Mouse (Mus musculus): ENCODE data around the gene Erbb2. TPM values are rescaled to one million over a fixed set of nuclear protein-coding genes. Genes with fewer than 3 reads are reported as not detected.
"Not testable (repeated sequence)": the region's sequence is repeated elsewhere in the genome, so short reads cannot be mapped to it uniquely, and the experiment has no call there.

Erbb2 gene
- polyA plus RNA-seq, 1 experiment = 1.6 TPM

DNA sequence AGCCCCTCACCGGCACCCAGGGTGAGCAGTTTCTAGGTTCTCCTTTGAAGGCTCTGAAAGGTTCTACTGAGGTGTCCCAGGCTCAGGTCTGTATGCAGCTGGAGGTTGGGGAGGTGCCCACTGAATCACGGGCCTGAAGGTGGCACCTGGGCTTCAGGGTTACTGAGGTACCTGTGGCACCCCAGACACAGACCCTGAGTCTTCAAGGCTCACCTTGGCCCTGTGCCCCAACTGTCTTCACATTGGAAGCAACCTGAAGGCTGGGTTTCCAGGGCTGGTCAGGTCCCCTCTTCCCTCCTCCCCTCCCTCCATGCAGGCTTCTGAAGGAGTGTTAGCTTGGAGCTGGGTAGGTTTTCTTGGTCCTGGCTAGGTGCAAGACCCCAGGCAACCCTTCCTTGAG is 30.6 kb upstream of the Erbb2 start:
- peaks cover 41% of the 10 kb centered on the region for H3K4me1 ChIP-seq (ENCODE audit: control insufficient read depth, insufficient read depth, low read length)
- WGBS = 88% methylated on average over 2 of the region's 2 CpGs
- TF ChIP-seq CTCF (IDR thresholded peaks at IDR 0.05; ENCODE audit: borderline replicate concordance, insufficient read depth, low read depth, low read length) (no peak), POLR2A (IDR thresholded peaks at IDR 0.05; ENCODE audit: borderline replicate concordance, insufficient read depth, low read length) (no peak)

DNA sequence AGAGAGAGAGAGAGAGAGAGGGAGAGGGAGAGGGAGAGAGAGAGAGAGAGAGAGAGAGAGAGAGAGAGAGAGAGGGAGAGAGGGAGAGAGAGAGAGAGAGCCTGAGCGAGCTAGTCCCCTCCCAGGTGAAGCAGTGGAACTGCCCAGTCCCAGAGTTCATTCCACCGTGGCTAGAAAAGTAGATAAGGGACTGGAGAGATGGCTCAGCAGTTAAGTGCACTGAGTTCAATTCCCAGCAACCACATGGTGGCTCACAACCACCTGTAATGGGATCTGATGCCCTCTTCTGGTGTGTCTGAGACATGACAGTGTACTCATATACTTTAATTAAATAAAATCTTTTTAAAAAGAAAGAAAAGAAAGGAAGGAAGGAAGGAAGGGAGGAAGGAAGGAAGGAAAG is 29.9 kb upstream of the Erbb2 start:
- H3K27ac ChIP-seq (ENCODE audit: insufficient read depth, low read length); H3K4me3 ChIP-seq (replicated peaks; ENCODE audit: insufficient read depth, low read depth, low read length); H3K27me3 ChIP-seq (ENCODE audit: control insufficient read depth, insufficient read depth, low read length); DNase-seq: not testable (repeated sequence)
- peaks cover 41% of the 10 kb centered on the region for H3K4me1 ChIP-seq (ENCODE audit: control insufficient read depth, insufficient read depth, low read length)
- WGBS = 78% methylated on average over 2 of the region's 2 CpGs
- TF ChIP-seq CTCF (IDR thresholded peaks at IDR 0.05; ENCODE audit: borderline replicate concordance, insufficient read depth, low read depth, low read length) = 0 out of 2 replicates have a peak, but pooled peaks have one; percentile 4

More for the DNA sequence above, 30.6 kb upstream of the Erbb2 start:
- peak in 1 of 2 experiments; percentile 4 for DNase-seq
- Histone ChIP-seq H3K27ac (ENCODE audit: insufficient read depth, low read length) (no peak overlapping the region), H3K27me3 (ENCODE audit: control insufficient read depth, insufficient read depth, low read length) (no peaks in the 10 kb centered on the region), H3K4me3 (replicated peaks; ENCODE audit: insufficient read depth, low read depth, low read length) (no peak overlapping the region)

DNA sequence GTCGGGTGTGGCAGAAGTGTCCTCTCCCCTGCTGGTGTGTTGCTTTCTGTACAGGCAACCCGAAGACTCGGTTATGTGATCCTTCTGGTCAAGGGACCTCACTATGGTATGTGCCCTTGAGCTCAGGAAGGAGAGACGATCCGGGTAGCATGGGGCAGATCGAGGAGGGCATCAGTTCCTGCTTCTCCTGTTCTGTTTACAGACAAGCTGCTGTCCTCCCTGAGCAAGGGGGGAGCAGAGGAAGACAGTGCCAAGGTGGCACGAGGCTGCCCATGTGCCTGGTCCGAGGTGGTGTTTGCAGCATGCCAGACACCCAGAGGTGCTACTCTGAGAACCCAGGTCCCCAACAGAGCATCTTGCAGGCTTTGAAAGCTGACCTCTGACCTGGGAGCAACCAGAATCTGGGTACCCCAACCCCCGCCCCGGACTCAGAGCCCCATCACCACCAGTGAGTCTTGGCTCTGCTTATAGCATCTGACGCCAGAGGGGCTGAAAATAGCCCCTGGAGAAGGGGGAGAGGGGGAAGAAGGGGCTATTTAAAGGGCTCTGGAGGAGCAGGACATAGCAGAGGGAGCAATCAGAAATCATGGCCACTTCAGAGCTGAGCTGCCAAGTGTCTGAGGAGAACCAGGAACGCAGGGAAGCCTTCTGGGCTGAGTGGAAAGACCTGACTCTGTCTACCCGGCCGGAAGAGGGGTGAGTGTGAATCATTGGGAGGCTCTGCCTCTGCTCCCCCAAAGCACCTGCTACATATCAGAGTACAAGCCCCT is 28.8 kb upstream of the Erbb2 start, which contains the start of gene Tcap:
TSS of gene Tcap (plus strand) at position 551 of the 770 bp plus-strand sequence.
- Histone ChIP-seq H3K27ac (ENCODE audit: insufficient read depth, low read length) (no peak within 1 kb of the TSS), H3K27me3 (ENCODE audit: control insufficient read depth, insufficient read depth, low read length) (no peaks in the 10 kb centered on the region), H3K4me1 (ENCODE audit: control insufficient read depth, insufficient read depth, low read length) (peaks cover 46% of the 10 kb centered on the region), H3K4me3 (replicated peaks; ENCODE audit: insufficient read depth, low read depth, low read length) (no peak within 1 kb of the TSS)
- TF ChIP-seq CTCF (IDR thresholded peaks at IDR 0.05; ENCODE audit: borderline replicate concordance, insufficient read depth, low read depth, low read length) (no peak), POLR2A (IDR thresholded peaks at IDR 0.05; ENCODE audit: borderline replicate concordance, insufficient read depth, low read length) (no peak)
- DNase-seq = peak; percentile 44 to 55
- WGBS = 28% methylated on average over 14 of the region's 14 CpGs

DNA sequence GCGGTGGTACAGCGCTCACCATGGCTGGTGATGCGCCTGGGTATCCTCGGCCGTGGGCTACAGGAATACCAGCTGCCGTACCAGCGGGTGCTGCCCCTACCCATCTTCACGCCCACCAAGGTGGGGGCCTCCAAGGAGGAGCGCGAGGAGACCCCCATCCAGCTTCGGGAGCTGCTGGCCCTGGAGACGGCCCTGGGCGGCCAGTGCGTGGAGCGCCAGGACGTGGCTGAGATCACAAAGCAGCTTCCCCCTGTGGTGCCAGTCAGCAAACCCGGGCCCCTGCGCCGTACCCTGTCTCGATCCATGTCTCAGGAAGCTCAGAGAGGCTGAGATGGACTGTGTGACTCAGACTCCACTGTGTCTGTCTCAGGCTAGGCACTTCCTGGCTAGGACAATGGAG is 28.1 kb upstream of the Erbb2 start:
- 61% methylated on average over 20 of the region's 20 CpGs for WGBS
- DNase-seq = peak in 1 of 2 experiments; percentile 36
- peaks cover 49% of the 10 kb centered on the region for H3K4me1 ChIP-seq (ENCODE audit: control insufficient read depth, insufficient read depth, low read length)
- H3K27ac ChIP-seq (ENCODE audit: insufficient read depth, low read length) = no peak overlapping the region
- no peak overlapping the region for H3K4me3 ChIP-seq (replicated peaks; ENCODE audit: insufficient read depth, low read depth, low read length)
- TF ChIP-seq POLR2A (IDR thresholded peaks at IDR 0.05; ENCODE audit: borderline replicate concordance, insufficient read depth, low read length) (no peak), CTCF (IDR thresholded peaks at IDR 0.05; ENCODE audit: borderline replicate concordance, insufficient read depth, low read depth, low read length) (no peak)
- H3K27me3 ChIP-seq (ENCODE audit: control insufficient read depth, insufficient read depth, low read length) = no peaks in the 10 kb centered on the region

DNA sequence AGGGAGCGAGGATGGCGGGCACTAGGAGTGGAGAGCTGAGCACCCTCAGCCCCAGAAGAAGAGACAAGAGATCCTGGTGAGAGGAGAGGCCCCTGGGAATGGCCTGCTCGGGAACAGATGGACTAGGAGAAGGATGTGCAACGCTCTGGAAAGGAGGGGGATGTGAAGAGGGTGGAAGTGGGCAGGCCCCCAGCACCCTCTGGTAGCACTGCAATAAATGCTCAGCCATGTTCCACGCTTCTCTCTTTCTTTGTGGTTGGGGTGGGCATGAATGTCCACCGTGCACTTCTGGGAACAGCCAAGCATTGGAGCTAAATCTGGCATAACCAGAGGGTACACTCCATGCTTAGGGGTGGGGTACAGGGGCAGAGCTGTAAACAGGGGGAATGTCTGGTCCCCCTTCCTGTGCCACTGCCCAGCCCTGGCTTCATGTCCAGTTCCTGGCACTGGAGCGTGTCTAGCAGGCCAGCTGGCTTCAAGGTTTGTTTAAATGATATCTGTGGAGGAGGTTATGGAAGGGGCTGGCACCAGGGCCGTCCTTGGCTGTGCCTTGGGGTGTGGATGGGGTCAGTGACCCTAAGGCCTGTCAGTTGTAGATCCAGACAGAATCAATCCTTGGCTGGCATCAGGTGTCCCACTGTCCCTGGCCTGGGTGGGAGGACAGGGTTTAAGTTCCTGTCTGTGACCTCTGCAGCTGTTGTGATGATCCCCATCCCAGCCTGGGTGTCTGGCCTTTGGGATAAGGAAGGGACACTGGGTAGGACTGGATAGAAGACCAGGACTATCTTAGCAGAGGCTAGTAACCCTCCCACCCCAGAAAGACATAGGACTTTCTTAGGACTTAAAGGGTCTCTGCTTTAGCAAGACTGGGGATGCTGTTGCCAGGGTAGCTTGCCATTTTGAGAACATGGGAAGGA is 27.3 kb upstream of the Erbb2 start:
- WGBS = 37% methylated on average over 8 of the region's 8 CpGs
- peak in 1 of 2 experiments; percentile 22 for DNase-seq
- H3K27ac ChIP-seq (ENCODE audit: insufficient read depth, low read length) = no peak overlapping the region
- no peak overlapping the region for H3K4me3 ChIP-seq (replicated peaks; ENCODE audit: insufficient read depth, low read depth, low read length)
- no peaks in the 10 kb centered on the region for H3K27me3 ChIP-seq (ENCODE audit: control insufficient read depth, insufficient read depth, low read length)
- no peak for TF ChIP-seq POLR2A (IDR thresholded peaks at IDR 0.05; ENCODE audit: borderline replicate concordance, insufficient read depth, low read length)
- no peak for TF ChIP-seq CTCF (IDR thresholded peaks at IDR 0.05; ENCODE audit: borderline replicate concordance, insufficient read depth, low read depth, low read length)
- H3K4me1 ChIP-seq (ENCODE audit: control insufficient read depth, insufficient read depth, low read length) = peaks cover 42% of the 10 kb centered on the region

DNA sequence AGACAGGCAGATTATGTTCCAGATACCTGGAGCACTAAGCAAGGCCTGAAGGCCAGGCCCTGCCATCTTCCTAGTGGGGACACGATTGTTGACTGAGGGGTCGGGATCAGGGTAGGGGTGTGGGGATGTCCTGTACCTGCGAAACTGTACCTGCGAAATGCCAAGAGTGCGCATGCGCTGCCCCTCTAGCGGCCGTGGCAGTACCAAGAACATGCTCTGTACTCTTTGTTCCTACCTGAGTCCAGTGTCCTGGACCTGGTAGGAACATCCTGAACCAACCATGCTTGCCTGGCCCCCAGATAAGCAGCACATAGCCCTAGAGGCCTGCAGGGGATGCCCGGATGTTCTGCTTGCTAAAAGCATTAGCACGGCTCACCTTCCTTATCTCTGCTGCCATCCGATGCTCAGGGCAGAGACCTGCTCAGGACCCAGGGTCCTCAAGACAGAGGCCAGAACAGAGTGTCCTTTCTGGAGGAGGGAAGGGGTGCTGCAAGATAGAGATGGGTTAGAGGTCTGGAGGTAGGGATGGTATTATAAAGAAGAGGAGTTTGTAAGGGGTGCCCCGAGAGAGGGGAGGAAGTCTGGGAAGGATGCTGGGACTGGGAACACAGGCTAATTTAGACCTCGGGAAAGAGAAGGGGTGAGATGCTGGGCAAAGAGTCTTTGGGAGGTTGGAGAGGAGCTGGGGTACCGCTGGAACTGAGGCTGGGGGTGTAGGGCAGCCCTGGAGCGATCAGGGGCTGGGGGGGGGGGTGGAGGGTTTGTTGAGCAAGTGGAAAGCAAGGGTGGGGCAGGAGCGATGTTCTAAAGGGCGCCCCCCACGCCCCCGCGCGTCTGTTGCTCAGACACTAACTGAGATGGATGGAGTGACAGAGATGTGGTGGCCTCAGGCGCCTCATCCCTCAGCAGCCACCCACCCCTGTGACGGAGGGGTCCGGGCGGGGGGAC is 26.4 kb upstream of the Erbb2 start, which contains the start of gene Pnmt:
TSS of gene Pnmt (plus strand) at position 813 of the 948 bp plus-strand sequence.
- TF ChIP-seq POLR2A (IDR thresholded peaks at IDR 0.05; ENCODE audit: borderline replicate concordance, insufficient read depth, low read length) (no peak), CTCF (IDR thresholded peaks at IDR 0.05; ENCODE audit: borderline replicate concordance, insufficient read depth, low read depth, low read length) (no peak)
- no peak for DNase-seq
- WGBS = 75% methylated on average over 25 of the region's 25 CpGs
- Histone ChIP-seq H3K4me1 (ENCODE audit: control insufficient read depth, insufficient read depth, low read length) (peaks cover 34% of the 10 kb centered on the region), H3K27me3 (ENCODE audit: control insufficient read depth, insufficient read depth, low read length) (no peaks in the 10 kb centered on the region), H3K4me3 (replicated peaks; ENCODE audit: insufficient read depth, low read depth, low read length) (no peak within 1 kb of the TSS), H3K27ac (ENCODE audit: insufficient read depth, low read length) (no peak within 1 kb of the TSS)

DNA sequence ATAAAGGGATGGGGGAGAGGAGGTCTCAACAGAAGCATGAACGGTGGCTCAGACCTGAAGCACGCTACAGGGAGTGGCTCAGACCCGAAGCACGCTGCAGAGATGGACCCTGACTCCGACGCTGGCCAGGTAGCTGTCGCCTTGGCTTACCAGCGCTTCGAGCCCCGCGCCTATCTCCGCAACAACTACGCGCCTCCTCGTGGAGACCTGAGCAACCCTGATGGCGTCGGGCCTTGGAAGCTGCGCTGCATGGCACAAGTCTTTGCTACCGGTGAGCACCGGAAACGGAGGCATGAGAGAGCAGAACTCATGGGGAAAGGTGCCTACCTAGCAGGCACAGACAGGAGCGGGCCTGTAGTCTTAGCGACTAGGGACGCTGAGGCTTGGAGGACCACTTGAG is 25.7 kb upstream of the Erbb2 start:
- Histone ChIP-seq H3K4me1 (ENCODE audit: control insufficient read depth, insufficient read depth, low read length) (peaks cover 34% of the 10 kb centered on the region), H3K27me3 (ENCODE audit: control insufficient read depth, insufficient read depth, low read length) (no peaks in the 10 kb centered on the region), H3K4me3 (replicated peaks; ENCODE audit: insufficient read depth, low read depth, low read length) (no peak overlapping the region), H3K27ac (ENCODE audit: insufficient read depth, low read length) (no peak overlapping the region)
- TF ChIP-seq POLR2A (IDR thresholded peaks at IDR 0.05; ENCODE audit: borderline replicate concordance, insufficient read depth, low read length) (no peak), CTCF (IDR thresholded peaks at IDR 0.05; ENCODE audit: borderline replicate concordance, insufficient read depth, low read depth, low read length) (no peak)
- 54% methylated on average over 24 of the region's 24 CpGs for WGBS
- no peak for DNase-seq

Measured in cerebellum, adult 2 months (tissue).